Mouse (Mus musculus): Measurements from ENCODE around the gene Cope. TPM values are rescaled to one million over a fixed set of nuclear protein-coding genes. Genes with fewer than 3 reads are reported as not detected.

Gene Cope
- total RNA-seq, 4 experiments from 2014 or later: 127 to 152 (median 135) TPM

- no peak for DNase-seq (ENCODE audit: low spot score in 2 of 2)
These were observed 42.0 kb downstream of the Cope start for GRCm38 (mm10) chr8:70344279-70344678.

DNA sequence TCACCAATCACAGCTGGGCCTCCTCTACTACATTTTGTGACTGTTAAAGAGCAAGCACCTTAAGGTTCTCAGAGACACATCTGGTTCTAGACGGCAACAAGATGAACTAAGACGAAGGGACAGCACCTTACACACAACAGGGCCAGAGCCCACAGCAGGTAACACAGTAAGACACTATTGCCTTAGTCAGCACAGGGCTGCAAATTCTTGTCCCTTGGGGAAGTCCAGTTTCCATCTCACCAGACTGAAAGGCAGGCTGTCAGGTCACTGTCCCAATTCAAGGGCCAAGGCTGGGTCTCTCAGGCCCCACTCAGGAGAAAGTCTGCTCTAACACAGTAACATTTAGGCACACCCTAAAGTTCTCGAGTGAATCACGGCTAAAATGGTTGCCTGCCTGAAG, 45.1 kb downstream of the Cope start:
- no peak for DNase-seq (ENCODE audit: low spot score in 2 of 2)

- DNase-seq (ENCODE audit: low spot score in 2 of 2): no peak
These were observed 45.6 kb downstream of the Cope start for GRCm38 (mm10) chr8:70347860-70348420.

GRCm38 (mm10) chr8:70351035-70351999, 49.0 kb downstream of the Cope start:
- DNase-seq (ENCODE audit: low spot score in 2 of 2): no peak

- no peak for DNase-seq (ENCODE audit: low spot score in 2 of 2)
These were observed 49.7 kb downstream of the Cope start for GRCm38 (mm10) chr8:70352000-70352384.

GRCm38 (mm10) chr8:70352657-70353151, 50.4 kb downstream of the Cope start:
- DNase-seq (ENCODE audit: low spot score in 2 of 2): no peak

- DNase-seq (ENCODE audit: low spot score in 2 of 2): peak; percentile 98 to 99
These were observed 51.0 kb downstream of the Cope start, which contains the start of gene Upf1 for GRCm38 (mm10) chr8:70353194-70353817. TSS of gene Upf1 (minus strand) at chr8:70353278.

- no peak for DNase-seq (ENCODE audit: low spot score in 2 of 2)
These were observed 51.7 kb downstream of the Cope start for GRCm38 (mm10) chr8:70354004-70354403.

DNA sequence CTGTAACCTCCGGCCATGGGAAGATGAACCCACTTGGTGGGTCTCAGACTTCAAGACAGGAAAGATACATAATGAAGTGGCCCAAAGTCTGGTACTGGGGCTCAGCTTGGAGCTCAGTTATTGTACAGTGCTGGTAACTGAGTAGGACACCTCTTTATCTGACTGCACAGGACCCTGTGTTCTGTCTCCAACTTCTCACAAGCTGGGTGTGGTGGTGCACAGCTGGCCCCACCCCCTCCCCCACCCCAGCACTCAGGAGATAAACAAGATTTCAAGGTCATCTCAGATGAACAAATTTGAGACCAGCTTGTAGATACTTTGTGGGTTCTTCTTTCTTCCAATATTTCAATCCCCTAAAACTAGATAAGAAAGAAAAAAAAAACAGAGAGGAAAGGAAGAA, 53.8 kb downstream of the Cope start:
- DNase-seq (ENCODE audit: low spot score in 2 of 2): no peak

DNA sequence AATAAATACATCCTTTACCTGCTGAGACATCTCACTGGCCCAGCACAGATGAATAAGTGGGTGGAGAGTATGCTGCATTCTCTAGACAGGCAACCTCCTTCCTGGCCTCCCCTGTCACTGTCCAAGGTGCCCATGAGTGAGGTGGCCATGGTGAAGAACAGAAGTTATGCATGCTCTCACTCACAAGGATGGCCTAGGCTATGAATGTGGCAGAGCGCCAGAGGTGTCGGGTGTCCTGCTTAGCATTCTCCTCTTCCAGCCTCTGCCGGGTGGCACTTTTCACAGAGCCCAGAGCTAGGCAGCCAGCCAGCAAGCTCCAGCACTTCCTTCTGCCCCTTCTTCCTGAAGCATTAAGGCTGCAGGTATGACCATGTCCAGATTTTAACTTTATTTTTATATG, 57.1 kb downstream of the Cope start:
- no peak for DNase-seq (ENCODE audit: low spot score in 2 of 2)

- no peak for DNase-seq (ENCODE audit: low spot score in 2 of 2)
These were observed 58.5 kb downstream of the Cope start for GRCm38 (mm10) chr8:70360769-70361168.

GRCm38 (mm10) chr8:70361484-70362032, 59.2 kb downstream of the Cope start:
- DNase-seq (ENCODE audit: low spot score in 2 of 2): no peak

Other genes with a start within 250 kb of the Cope start
- gene Tm6sf2, start 229.6 kb upstream of the Cope start, total RNA-seq (2022): 10 to 100 TPM in 1 of 4 experiments, 1 to 10 TPM in 3; 2.6 to 11.3 (median 4.6) TPM
- gene Hapln4, start 219.1 kb upstream of the Cope start, total RNA-seq (2022): 100 to 1,000 TPM in 2 of 4 experiments, 10 to 100 TPM in 2; 96.7 to 109 (median 100) TPM
- 100 to 1,000 TPM; 121 to 134 (median 129) TPM for gene Ncan, start 181.6 kb upstream of the Cope start, total RNA-seq (2022)
- gene Nr2c2ap, start 171.2 kb upstream of the Cope start, total RNA-seq (2022): 10 to 100 TPM; 28.3 to 38.4 (median 31.2) TPM
- 10 to 100 TPM; 13.6 to 18.9 (median 14.7) TPM for gene Rfxank, start 163.4 kb upstream of the Cope start, total RNA-seq (2022)
- 10 to 100 TPM; 41.6 to 46.4 (median 43.8) TPM for gene Borcs8, start 163.0 kb upstream of the Cope start, total RNA-seq (2022)
- under 1 TPM in 2 of 4 experiments, not detected in 2; 0.82 to 0.96 TPM for gene Mef2b, start 162.8 kb upstream of the Cope start, total RNA-seq (2022)
- 10 to 100 TPM; 48.9 to 58.8 (median 53.3) TPM for gene Tmem161a, start 130.2 kb upstream of the Cope start, total RNA-seq (2022)
- 10 to 100 TPM; 32.9 to 55.2 (median 45.8) TPM for gene Slc25a42, start 90.2 kb upstream of the Cope start, total RNA-seq (2022)
- gene Sugp2, start 68.3 kb upstream of the Cope start, total RNA-seq (2022): 100 to 1,000 TPM; 113 to 141 (median 123) TPM
- 10 to 100 TPM; 38.0 to 49.2 (median 40.1) TPM for gene Armc6, start 68.1 kb upstream of the Cope start, total RNA-seq (2022)
- gene Homer3, start 19.7 kb upstream of the Cope start, total RNA-seq (2022): 10 to 100 TPM; 74.1 to 89.8 (median 80.1) TPM
- gene Ddx49, start within 50 bp of the Cope start, total RNA-seq (2022): 10 to 100 TPM; 49.2 to 55.5 (median 54.6) TPM
- gene Cers1, start 13.3 kb downstream of the Cope start, total RNA-seq (2022): 100 to 1,000 TPM in 3 of 4 experiments, 10 to 100 TPM in 1; 99.3 to 118 (median 106) TPM
- 10 to 100 TPM in 2 of 4 experiments, 1 to 10 TPM in 1, not detected in 1; 4.8 to 16.4 (median 11.3) TPM for gene Gdf1, start 27.3 kb downstream of the Cope start, total RNA-seq (2022)
- gene Upf1, start 50.8 kb downstream of the Cope start, total RNA-seq (2022): 10 to 100 TPM; 57.9 to 73.1 (median 65.4) TPM
- gene Comp, start 71.0 kb downstream of the Cope start, total RNA-seq (2022): 1 to 10 TPM in 1 of 4 experiments, under 1 TPM in 3; 0.31 to 1.4 (median 0.73) TPM
- gene Crtc1, start 137.1 kb downstream of the Cope start, total RNA-seq (2022): 100 to 1,000 TPM; 154 to 203 (median 177) TPM
- gene Klhl26, start 174.4 kb downstream of the Cope start, total RNA-seq (2022): 10 to 100 TPM; 48.4 to 56.6 (median 53.1) TPM
- gene Tmem59l, start 184.8 kb downstream of the Cope start, total RNA-seq (2022): 100 to 1,000 TPM; 284 to 307 (median 293) TPM
- 10 to 100 TPM; 20.4 to 31.5 (median 30.1) TPM for gene Crlf1, start 190.6 kb downstream of the Cope start, total RNA-seq (2022)
- gene Rex1bd, start 204.2 kb downstream of the Cope start, total RNA-seq (2022): 100 to 1,000 TPM in 2 of 4 experiments, 10 to 100 TPM in 2; 86.4 to 104 (median 97.3) TPM
- 1,000 to 10,000 TPM in 2 of 4 experiments, 100 to 1,000 TPM in 2; 772 to 1,065 (median 933) TPM for gene Uba52, start 208.3 kb downstream of the Cope start, total RNA-seq (2022)
- 100 to 1,000 TPM; 420 to 440 (median 425) TPM for gene Fkbp8, start 225.2 kb downstream of the Cope start, total RNA-seq (2022)
- 10 to 100 TPM; 36.7 to 46.9 (median 39.6) TPM for gene Kxd1, start 225.4 kb downstream of the Cope start, total RNA-seq (2022)
- 10 to 100 TPM; 19.6 to 22.0 (median 20.8) TPM for gene Ell, start 236.9 kb downstream of the Cope start, total RNA-seq (2022)